Mouse (Mus musculus): ENCODE measurements around the gene Olfr71. TPM values are rescaled to one million over a fixed set of nuclear protein-coding genes. Genes with fewer than 3 reads are reported as not detected.

Olfr71 gene
- total RNA-seq, 1 experiment, result not detected

DNA sequence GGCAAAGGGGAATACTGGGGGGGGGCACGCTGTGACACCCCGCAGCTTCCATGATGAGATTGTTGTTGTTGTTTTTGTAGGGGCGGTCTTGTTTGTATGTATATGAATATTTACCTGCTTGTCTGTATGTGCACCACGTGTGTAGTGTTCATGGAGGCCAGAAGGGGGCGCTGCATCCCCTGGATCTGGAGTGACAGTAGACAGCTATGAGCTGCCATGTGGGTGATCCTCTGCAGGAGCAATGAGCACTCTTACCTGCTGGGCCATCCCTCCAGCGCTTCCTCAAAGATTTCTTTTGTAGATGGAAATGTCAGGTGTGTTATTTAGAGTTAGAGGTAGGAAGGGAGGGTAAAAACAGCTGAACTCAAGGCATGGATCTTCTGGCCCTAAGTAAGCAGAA, 6.6 kb downstream of the Olfr71 start:
- H3K4me1 ChIP-seq (ENCODE audit: control insufficient read depth in 2 of 2, insufficient read depth in 2 of 2, low read length in 2 of 2, poor library complexity in 1 of 2), result no peaks in the 10 kb centered on the region
- H3K4me3 ChIP-seq (ENCODE audit: insufficient read depth in 1 of 2, low read depth in 1 of 2, low read length in 2 of 2, poor library complexity in 1 of 2, severe bottlenecking in 1 of 2), result no peak overlapping the region
- TF ChIP-seq HCFC1 (IDR thresholded peaks at IDR 0.05; ENCODE audit: borderline replicate concordance, insufficient read depth, low read length) (no peak), ZNF384 (IDR thresholded peaks at IDR 0.05; ENCODE audit: low read depth, low read length) (no peak), MAFK (IDR thresholded peaks at IDR 0.05; ENCODE audit: insufficient read depth, low read depth, low read length) (no peak), ZC3H11A (IDR thresholded peaks at IDR 0.05; ENCODE audit: borderline replicate concordance, low read depth, low read length) (no peak), CHD2 (IDR thresholded peaks at IDR 0.05; ENCODE audit: low read depth, low read length) (no peak)
- H3K9ac ChIP-seq (ENCODE audit: insufficient read depth, low read depth, low read length, poor library complexity, severe bottlenecking), result no peak overlapping the region
- H3K27ac ChIP-seq (ENCODE audit: insufficient read depth, low read depth, low read length, poor library complexity, severe bottlenecking), result no peak overlapping the region
- no peaks in the 10 kb centered on the region for H3K36me3 ChIP-seq (ENCODE audit: control insufficient read depth, insufficient read depth, low read length, poor library complexity, severe bottlenecking)
- H3K9me3 ChIP-seq (ENCODE audit: control insufficient read depth, insufficient read depth, low read depth, low read length), result no peaks in the 10 kb centered on the region
- in situ Hi-C loops (cut with MboI; ENCODE audit: low sequenced_read_pairs in 2 of 2, unreplicated experiment in 2 of 2), result no loop called here
- peak; percentile 61 for DNase-seq (ENCODE audit: low read depth, low spot score)

DNA sequence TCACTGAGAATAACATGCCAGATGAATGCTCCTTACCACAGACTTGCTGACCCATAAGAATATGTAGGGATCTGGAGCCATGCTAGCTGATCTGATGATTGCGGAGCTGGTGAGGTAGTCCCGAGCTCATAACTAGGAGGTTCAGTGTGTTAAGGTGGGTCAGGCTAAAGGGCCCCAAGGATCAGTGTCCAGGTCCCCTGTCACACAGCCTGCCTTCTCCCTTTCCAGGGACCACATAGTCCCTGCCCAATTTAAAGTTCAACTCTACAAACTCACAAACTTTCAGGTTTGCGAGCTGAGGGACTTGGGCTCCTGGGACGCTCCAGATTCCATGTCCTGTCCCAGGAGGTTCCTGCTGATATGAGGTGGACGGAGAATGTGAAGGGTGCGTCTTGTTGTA, 9.3 kb downstream of the Olfr71 start, which contains the start of gene Olfr70:
Gene Olfr70, minus strand, starts transcription at position 101 of the 400 bp plus-strand sequence.
- TF ChIP-seq HCFC1 (IDR thresholded peaks at IDR 0.05; ENCODE audit: borderline replicate concordance, insufficient read depth, low read length), result no peak
- TF ChIP-seq CHD2 (IDR thresholded peaks at IDR 0.05; ENCODE audit: low read depth, low read length), result no peak
- TF ChIP-seq MAFK (IDR thresholded peaks at IDR 0.05; ENCODE audit: insufficient read depth, low read depth, low read length), result no peak
- TF ChIP-seq ZNF384 (IDR thresholded peaks at IDR 0.05; ENCODE audit: low read depth, low read length), result no peak
- TF ChIP-seq ZC3H11A (IDR thresholded peaks at IDR 0.05; ENCODE audit: borderline replicate concordance, low read depth, low read length), result no peak
- no peak within 1 kb of the TSS for H3K27ac ChIP-seq (ENCODE audit: insufficient read depth, low read depth, low read length, poor library complexity, severe bottlenecking)
- DNase-seq (ENCODE audit: low read depth, low spot score), result no peak
- H3K9me3 ChIP-seq (ENCODE audit: control insufficient read depth, insufficient read depth, low read depth, low read length), result no peaks in the 10 kb centered on the region
- H3K4me1 ChIP-seq (ENCODE audit: control insufficient read depth in 2 of 2, insufficient read depth in 2 of 2, low read length in 2 of 2, poor library complexity in 1 of 2), result peaks cover 0 to 2% of the 10 kb centered on the region in 2 experiments; a peak in 3 of 4 replicates
- in situ Hi-C loops (cut with MboI; ENCODE audit: low sequenced_read_pairs in 2 of 2, unreplicated experiment in 2 of 2), result no loop called here
- H3K4me3 ChIP-seq (ENCODE audit: insufficient read depth in 1 of 2, low read depth in 1 of 2, low read length in 2 of 2, poor library complexity in 1 of 2, severe bottlenecking in 1 of 2), result no peak within 1 kb of the TSS
- H3K9ac ChIP-seq (ENCODE audit: insufficient read depth, low read depth, low read length, poor library complexity, severe bottlenecking), result no peak within 1 kb of the TSS
- H3K36me3 ChIP-seq (ENCODE audit: control insufficient read depth, insufficient read depth, low read length, poor library complexity, severe bottlenecking), result no peaks in the 10 kb centered on the region

DNA sequence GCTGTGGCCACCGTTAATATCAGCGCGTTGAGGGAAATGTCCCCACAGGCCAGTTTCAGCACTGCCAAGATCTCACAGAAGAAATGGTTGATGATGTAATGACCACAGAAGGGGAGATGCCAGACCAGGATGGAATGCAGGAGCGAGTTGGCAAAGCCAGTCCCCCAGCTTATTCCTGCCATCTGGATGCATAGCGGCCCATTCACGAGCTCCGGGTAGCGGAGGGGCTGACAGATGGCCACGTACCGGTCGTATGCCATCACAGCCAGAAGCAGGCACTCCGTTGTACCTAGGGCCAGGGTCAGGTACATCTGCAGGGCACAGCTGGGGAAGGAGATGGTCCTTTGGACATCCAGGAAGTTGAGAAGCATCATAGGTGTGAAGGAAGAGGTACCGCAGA, 13.5 kb downstream of the Olfr71 start:
- no peak for TF ChIP-seq MAFK (IDR thresholded peaks at IDR 0.05; ENCODE audit: insufficient read depth, low read depth, low read length)
- TF ChIP-seq HCFC1 (IDR thresholded peaks at IDR 0.05; ENCODE audit: borderline replicate concordance, insufficient read depth, low read length), result no peak
- TF ChIP-seq ZNF384 (IDR thresholded peaks at IDR 0.05; ENCODE audit: low read depth, low read length), result no peak
- no peak for TF ChIP-seq ZC3H11A (IDR thresholded peaks at IDR 0.05; ENCODE audit: borderline replicate concordance, low read depth, low read length)
- no peak for TF ChIP-seq CHD2 (IDR thresholded peaks at IDR 0.05; ENCODE audit: low read depth, low read length)
- Histone ChIP-seq H3K36me3 (ENCODE audit: control insufficient read depth, insufficient read depth, low read length, poor library complexity, severe bottlenecking) (no peaks in the 10 kb centered on the region), H3K27ac (ENCODE audit: insufficient read depth, low read depth, low read length, poor library complexity, severe bottlenecking) (no peak overlapping the region), H3K4me3 (ENCODE audit: insufficient read depth in 1 of 2, low read depth in 1 of 2, low read length in 2 of 2, poor library complexity in 1 of 2, severe bottlenecking in 1 of 2) (no peak overlapping the region), H3K9me3 (ENCODE audit: control insufficient read depth, insufficient read depth, low read depth, low read length) (no peaks in the 10 kb centered on the region), H3K4me1 (ENCODE audit: control insufficient read depth in 2 of 2, insufficient read depth in 2 of 2, low read length in 2 of 2, poor library complexity in 1 of 2) (peaks cover 0 to 5% of the 10 kb centered on the region in 2 experiments), H3K9ac (ENCODE audit: insufficient read depth, low read depth, low read length, poor library complexity, severe bottlenecking) (no peak overlapping the region)
- in situ Hi-C loops (cut with MboI; ENCODE audit: low sequenced_read_pairs in 2 of 2, unreplicated experiment in 2 of 2), result no loop called here
- no peak for DNase-seq (ENCODE audit: low read depth, low spot score)

DNA sequence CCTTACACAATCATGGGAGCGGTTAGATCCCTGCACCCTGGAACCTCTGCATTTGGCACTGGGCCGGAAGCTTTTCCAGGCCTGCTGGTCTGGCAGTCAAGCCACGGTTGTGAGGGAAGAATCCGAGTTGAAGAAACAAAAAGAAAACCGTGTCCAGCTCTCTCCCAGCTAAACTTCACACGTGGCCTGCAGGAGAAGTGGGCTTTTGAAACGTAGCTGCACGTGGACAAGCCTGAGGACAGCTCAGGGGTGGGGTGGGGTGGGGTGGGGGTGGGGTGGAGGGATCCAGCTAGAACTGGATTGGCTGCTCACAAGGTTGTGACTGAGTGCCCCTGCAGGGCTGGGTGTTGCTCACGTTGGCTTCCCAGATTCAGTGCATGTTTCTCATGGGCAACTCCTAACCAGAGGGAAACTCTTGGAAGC, 14.8 kb downstream of the Olfr71 start:
- no peak overlapping the region for H3K27ac ChIP-seq (ENCODE audit: insufficient read depth, low read depth, low read length, poor library complexity, severe bottlenecking)
- DNase-seq (ENCODE audit: low read depth, low spot score), result no peak
- in situ Hi-C loops (cut with MboI; ENCODE audit: low sequenced_read_pairs in 2 of 2, unreplicated experiment in 2 of 2), result no loop called here

More for the DNA sequence above, 14.8 kb downstream of the Olfr71 start:
- Histone ChIP-seq H3K9me3 (ENCODE audit: control insufficient read depth, insufficient read depth, low read depth, low read length) (no peaks in the 10 kb centered on the region), H3K36me3 (ENCODE audit: control insufficient read depth, insufficient read depth, low read length, poor library complexity, severe bottlenecking) (no peaks in the 10 kb centered on the region), H3K4me1 (ENCODE audit: control insufficient read depth in 2 of 2, insufficient read depth in 2 of 2, low read length in 2 of 2, poor library complexity in 1 of 2) (peaks cover 0 to 5% of the 10 kb centered on the region in 2 experiments), H3K4me3 (ENCODE audit: insufficient read depth in 1 of 2, low read depth in 1 of 2, low read length in 2 of 2, poor library complexity in 1 of 2, severe bottlenecking in 1 of 2) (no peak overlapping the region), H3K9ac (ENCODE audit: insufficient read depth, low read depth, low read length, poor library complexity, severe bottlenecking) (no peak overlapping the region)
- TF ChIP-seq ZC3H11A (IDR thresholded peaks at IDR 0.05; ENCODE audit: borderline replicate concordance, low read depth, low read length) (no peak), HCFC1 (IDR thresholded peaks at IDR 0.05; ENCODE audit: borderline replicate concordance, insufficient read depth, low read length) (no peak), MAFK (IDR thresholded peaks at IDR 0.05; ENCODE audit: insufficient read depth, low read depth, low read length) (no peak), ZNF384 (IDR thresholded peaks at IDR 0.05; ENCODE audit: low read depth, low read length) (no peak), CHD2 (IDR thresholded peaks at IDR 0.05; ENCODE audit: low read depth, low read length) (no peak)

All from ES-E14 (cell line).